Mouse (Mus musculus) liver, embryonic 15.5 days (tissue): ENCODE measurements around the gene Gm49384. TPM values are rescaled to one million over a fixed set of nuclear protein-coding genes. Genes with fewer than 3 reads are reported as not detected.
A peak's percentile ranks its signal among the peaks of the same experiment; 100 is the strongest.

ENCODE experiments used
- ATAC-seq: fragments of 200-750 bp; cut with Nextera tagmentation; 2 replicates; pipeline ENCODE4 v1.8.0; 2017; ENCODE audit warnings: moderate number of reproducible peaks, mild to moderate bottlenecking, moderate library complexity; ENCODE audit not compliant: insufficient read depth
- H3K27ac ChIP-seq: fragments of 300-500 bp; sonication (generic); replicated peaks from 2 replicates; pipeline ENCODE4 v1.5.1; 2015; ENCODE audit warnings: mild to moderate bottlenecking, inconsistent platforms
- H3K27me3 ChIP-seq: fragments of 300-500 bp; sonication (generic); 2 replicates; pipeline ENCODE4 v1.6.1; 2015; ENCODE audit warnings: mild to moderate bottlenecking, inconsistent platforms
- H3K36me3 ChIP-seq: fragments of 300-500 bp; sonication (generic); replicated peaks from 2 replicates; pipeline ENCODE4 v1.6.1; 2015; ENCODE audit warnings: moderate library complexity, mild to moderate bottlenecking, inconsistent platforms
- H3K4me1 ChIP-seq: fragments of 300-500 bp; sonication (generic); replicated peaks from 2 replicates; pipeline ENCODE4 v1.6.1; 2015; ENCODE audit warnings: inconsistent platforms
- H3K4me2 ChIP-seq: fragments of 300-500 bp; sonication (generic); 2 replicates; pipeline ENCODE4 v1.6.1; 2015; ENCODE audit warnings: moderate library complexity, mild to moderate bottlenecking, inconsistent platforms
- H3K4me3 ChIP-seq: fragments of 300-500 bp; sonication (generic); replicated peaks from 2 replicates; pipeline ENCODE4 v1.5.1; 2015; ENCODE audit warnings: mild to moderate bottlenecking, inconsistent platforms
- H3K9ac ChIP-seq: fragments of 300-500 bp; sonication (generic); 2 replicates; pipeline ENCODE4 v1.6.1; 2015; ENCODE audit warnings: moderate library complexity, mild to moderate bottlenecking, inconsistent platforms
- H3K9me3 ChIP-seq: fragments of 300-500 bp; sonication (generic); replicated peaks from 2 replicates; pipeline ENCODE4 v1.6.1; 2016; ENCODE audit warnings: inconsistent platforms
- WGBS: fragments of 180-500 bp; shearing (Covaris S2); methylation state at CpG from one replicate; pipeline ENCODE4 v1.1.7; 2015; ENCODE audit warnings: mixed read lengths; ENCODE audit not compliant: insufficient replicate concordance; 5-methylcytosine and 5-hydroxymethylcytosine counted together
- polyA plus RNA-seq: library from polyadenylated mRNA; unstranded; fragments of >200 nt; fragmentation: Nextera tagmentation; extraction: Ambion mirVana; gene quantifications from 2 replicates; pipeline ENCODE4 v1.2.1, GENCODE M21; 2015

Gene Gm49384
- polyA plus RNA-seq, 1 experiment from 2014 or later, result 17.5 TPM

DNA sequence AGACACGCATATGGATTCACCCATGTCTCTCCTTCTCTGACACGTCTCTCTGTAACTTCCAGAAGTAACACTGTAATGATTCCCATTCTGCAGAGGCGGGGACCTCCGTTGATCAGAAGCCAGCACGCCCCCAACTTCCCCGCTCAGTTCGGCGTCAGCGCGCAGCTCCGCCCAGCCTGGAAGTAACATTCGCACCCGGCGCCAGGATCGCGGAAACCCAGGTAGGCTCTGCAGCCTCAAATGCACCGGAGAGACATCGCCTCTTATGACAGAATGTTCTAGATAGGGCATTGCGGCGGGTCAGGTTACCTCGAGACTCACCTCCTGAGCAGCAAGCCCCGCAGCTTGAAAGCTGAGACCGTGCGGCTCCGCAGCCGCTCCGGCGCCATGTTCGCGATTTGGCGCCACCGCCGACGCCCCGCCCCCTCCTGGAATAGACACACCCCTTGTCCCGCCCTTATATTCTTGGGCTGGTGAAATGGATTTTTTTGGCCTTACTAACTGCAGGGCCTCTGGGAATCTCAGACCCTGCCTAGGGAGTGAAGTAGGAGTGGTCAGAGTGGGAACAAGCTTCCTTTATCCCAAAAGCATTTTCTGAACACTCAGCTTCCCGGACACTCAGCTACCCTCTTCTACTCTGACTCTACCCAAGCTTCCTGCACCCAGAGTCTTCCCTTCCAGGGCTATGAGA lies 23.9 kb upstream of the Gm49384 start, which contains the start of gene Pole2:
Gene Pole2, minus strand, starts transcription at position 420 of the 691 bp plus-strand sequence.
- ATAC-seq, result peak; percentile 96
- WGBS, result under 1% methylated on average over 37 of the region's 37 CpGs
- Histone ChIP-seq H3K4me2 (peak within 1 kb of the TSS; percentile 72), H3K27me3 (no peaks in the 10 kb centered on the region), H3K9ac (peak within 1 kb of the TSS; percentile 64), H3K36me3 (peaks cover 31% of the 10 kb centered on the region), H3K9me3 (no peaks in the 10 kb centered on the region), H3K4me3 (peak within 1 kb of the TSS; percentile 80), H3K27ac (peak within 1 kb of the TSS; percentile 76), H3K4me1 (peaks cover 31% of the 10 kb centered on the region)

DNA sequence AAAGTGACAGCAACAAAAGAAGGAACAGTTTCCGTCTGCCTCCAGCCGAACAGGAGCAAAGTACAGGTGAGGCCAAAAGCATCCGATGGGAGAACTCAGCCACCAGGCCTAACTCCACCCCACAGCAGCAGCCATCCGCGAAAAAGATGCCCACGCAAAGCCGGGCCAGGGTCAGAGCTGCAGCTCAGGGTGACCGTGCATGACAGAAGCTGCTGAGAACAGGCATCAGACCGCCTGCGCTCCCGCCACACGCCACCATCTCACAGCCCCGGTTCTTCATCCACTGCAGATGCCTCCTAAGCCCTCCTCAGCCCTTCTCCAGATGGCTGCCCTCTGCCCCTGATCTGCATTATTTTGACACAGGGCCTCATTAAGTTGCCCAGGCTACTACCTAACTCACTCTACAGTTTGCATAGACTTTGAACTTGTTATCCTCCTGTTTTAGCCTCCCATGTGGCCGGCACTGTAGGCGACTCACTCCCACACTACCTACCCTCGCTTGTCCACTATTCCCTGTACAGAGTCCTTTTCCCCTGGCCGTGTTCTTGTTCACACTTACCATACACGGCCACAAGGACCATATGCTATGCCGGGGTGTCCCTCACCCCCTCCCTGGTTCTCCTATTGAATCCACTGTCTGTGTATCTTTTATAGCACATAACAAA lies 16.7 kb upstream of the Gm49384 start:
- H3K27ac ChIP-seq, result no peak overlapping the region
- H3K9me3 ChIP-seq, result no peaks in the 10 kb centered on the region
- no peak overlapping the region for H3K9ac ChIP-seq
- H3K4me1 ChIP-seq, result peaks cover 3% of the 10 kb centered on the region; the same call in 1 of the 2 replicates
- H3K4me3 ChIP-seq, result no peak overlapping the region
- H3K36me3 ChIP-seq, result peaks cover 92% of the 10 kb centered on the region
- no peak for ATAC-seq
- H3K27me3 ChIP-seq, result no peaks in the 10 kb centered on the region
- no peak overlapping the region for H3K4me2 ChIP-seq
- 83% methylated on average over 19 of the region's 19 CpGs for WGBS

DNA sequence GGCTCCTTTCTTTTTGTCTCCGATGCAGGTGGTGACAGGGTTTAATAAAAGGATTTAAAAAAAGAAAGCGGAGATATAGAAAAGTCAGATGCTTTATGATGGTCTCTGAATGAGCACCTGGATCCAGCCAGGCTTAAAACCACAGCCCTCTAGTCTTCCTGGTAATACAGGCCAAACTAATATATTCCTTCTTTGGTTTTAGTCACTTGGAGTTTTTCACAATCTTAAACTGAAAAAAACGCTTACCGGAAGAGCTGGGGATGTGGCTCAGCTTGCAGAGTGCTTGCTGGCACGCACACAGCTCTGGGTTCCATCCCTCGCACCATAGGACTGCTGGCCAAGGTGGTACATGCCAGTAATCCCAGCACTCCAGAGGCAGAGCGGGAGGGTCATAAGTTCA lies 12.5 kb upstream of the Gm49384 start:
- no peak for ATAC-seq
- 91% methylated on average over 7 of the region's 7 CpGs for WGBS
- H3K36me3 ChIP-seq, result peaks cover 97% of the 10 kb centered on the region

DNA sequence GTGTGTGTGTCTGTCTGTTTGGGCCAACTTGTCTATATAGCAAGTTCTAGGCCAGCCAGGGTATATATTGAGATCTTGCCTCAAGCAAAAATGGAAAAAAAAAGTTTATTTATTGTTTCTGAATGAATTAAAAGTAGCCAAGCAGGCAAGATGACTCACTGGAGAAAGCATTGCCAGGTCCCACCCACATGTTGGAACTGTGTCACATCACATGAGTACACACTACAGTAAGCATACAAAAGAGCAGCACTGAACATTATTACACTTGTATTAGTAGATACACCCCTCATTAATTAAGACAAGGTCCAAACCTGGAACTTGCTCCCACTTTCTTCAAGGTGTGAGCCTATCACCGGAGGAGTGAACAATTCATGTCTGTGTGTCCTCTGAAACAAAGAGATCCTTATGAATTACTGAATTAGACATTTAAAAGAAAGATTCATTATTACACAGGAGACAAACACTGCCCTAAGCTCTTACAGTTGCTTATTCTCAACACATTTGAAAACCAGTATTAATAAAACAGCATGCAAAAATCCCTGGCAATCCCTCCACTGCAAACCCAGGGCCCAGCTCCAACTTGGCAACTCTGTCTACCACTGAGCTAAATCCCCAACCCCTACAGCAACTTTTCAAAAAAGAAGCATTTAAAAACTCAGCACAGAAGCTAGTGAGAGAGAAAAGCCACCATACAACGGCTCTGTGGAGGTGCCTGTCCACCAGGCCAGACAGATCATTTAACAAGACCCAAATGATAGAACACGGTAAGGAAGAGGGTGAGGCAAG lies 11.1 kb upstream of the Gm49384 start:
- H3K9me3 ChIP-seq, result no peaks in the 10 kb centered on the region
- 88% methylated on average over 3 of the region's 3 CpGs for WGBS
- H3K4me2 ChIP-seq, result no peak overlapping the region
- H3K27me3 ChIP-seq, result no peaks in the 10 kb centered on the region
- H3K4me1 ChIP-seq, result no peaks in the 10 kb centered on the region
- no peak overlapping the region for H3K9ac ChIP-seq
- H3K36me3 ChIP-seq, result peaks cover 97% of the 10 kb centered on the region
- H3K4me3 ChIP-seq, result no peak overlapping the region
- no peak overlapping the region for H3K27ac ChIP-seq
- no peak for ATAC-seq

More for the DNA sequence above, 12.5 kb upstream of the Gm49384 start:
- Histone ChIP-seq H3K27me3 (no peaks in the 10 kb centered on the region), H3K4me2 (no peak overlapping the region), H3K9me3 (no peaks in the 10 kb centered on the region), H3K27ac (no peak overlapping the region), H3K4me3 (no peak overlapping the region), H3K9ac (no peak overlapping the region), H3K4me1 (no peaks in the 10 kb centered on the region)

DNA sequence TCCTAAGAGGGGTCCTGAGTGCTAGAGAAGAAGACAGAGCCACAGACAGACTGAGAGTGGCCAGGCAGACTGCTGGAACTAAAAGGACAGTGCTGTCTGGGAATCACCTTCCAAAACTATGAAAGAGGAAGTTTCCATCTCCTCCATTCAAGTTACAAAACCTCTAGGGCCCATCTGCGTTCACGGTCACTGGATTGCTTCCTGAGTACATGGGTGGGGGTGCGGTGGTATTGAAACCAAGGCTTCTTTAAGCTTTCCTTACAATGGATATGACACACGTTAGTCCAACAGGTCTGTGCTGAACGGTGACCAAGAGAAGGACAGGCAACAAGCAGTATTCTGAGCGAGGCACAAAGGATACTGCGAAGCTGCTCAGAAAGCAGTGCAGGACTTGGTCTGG lies 10.3 kb upstream of the Gm49384 start:
- H3K27ac ChIP-seq, result no peak overlapping the region
- H3K9me3 ChIP-seq, result no peaks in the 10 kb centered on the region
- H3K4me2 ChIP-seq, result no peak overlapping the region
- peaks cover 97% of the 10 kb centered on the region for H3K36me3 ChIP-seq
- H3K9ac ChIP-seq, result no peak overlapping the region
- ATAC-seq, result no peak
- 70% methylated on average over 7 of the region's 7 CpGs for WGBS
- H3K4me1 ChIP-seq, result no peaks in the 10 kb centered on the region
- no peaks in the 10 kb centered on the region for H3K27me3 ChIP-seq
- no peak overlapping the region for H3K4me3 ChIP-seq

DNA sequence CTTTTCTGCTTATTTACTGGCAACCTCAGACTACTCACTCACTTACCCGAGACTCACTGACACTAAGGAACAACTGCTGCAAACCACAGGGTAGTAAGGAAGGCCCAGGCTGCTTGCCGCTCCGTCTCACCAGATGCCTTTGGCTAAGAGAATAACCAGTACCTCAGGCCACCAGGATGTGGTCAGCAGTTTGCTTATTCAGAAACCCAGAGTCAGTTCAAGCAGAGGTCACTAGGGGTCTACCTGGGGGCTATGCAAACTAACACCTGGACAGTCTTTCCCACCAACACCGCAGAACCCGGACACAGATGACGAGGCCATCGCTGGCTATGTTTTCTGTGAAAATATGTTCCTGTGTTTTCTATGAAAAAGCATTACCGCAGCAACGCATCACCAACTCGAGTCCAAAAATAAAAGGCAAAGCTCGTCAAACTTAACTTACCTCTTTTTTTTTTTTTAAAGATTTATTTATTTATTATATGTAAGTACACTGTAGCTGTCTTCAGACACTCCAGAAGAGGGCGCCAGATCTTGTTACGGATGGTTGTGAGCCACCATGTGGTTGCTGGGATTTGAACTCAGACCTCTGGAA lies 9.2 kb upstream of the Gm49384 start:
- Histone ChIP-seq H3K4me2 (no peak overlapping the region), H3K9me3 (no peaks in the 10 kb centered on the region), H3K27ac (no peak overlapping the region), H3K27me3 (no peaks in the 10 kb centered on the region), H3K36me3 (peaks cover 95% of the 10 kb centered on the region), H3K4me3 (no peak overlapping the region), H3K9ac (no peak overlapping the region), H3K4me1 (no peaks in the 10 kb centered on the region)
- 84% methylated on average over 13 of the region's 13 CpGs for WGBS
- no peak for ATAC-seq

DNA sequence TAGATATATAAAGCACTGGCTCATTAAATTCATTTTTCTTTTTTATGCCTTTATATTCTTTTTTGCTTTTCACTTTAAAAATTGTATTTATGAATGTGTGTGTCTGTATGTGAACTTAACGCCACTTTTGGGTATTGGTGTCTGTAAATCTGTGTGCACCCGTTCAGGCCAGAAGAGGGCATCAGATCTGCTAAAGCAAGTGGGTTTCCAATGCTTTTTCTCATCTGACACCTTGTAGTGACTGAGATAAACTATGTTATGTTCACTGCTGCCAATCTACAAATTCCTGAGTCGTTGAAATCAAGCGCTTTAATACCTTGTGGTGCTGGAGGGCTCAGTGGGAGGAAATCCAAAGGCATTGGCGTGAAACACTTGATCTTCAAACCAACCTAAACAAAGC lies 7.0 kb upstream of the Gm49384 start:
- H3K4me1 ChIP-seq, result no peaks in the 10 kb centered on the region
- H3K9me3 ChIP-seq, result no peaks in the 10 kb centered on the region
- H3K4me2 ChIP-seq, result no peak overlapping the region
- peaks cover 94% of the 10 kb centered on the region for H3K36me3 ChIP-seq
- H3K27me3 ChIP-seq, result no peaks in the 10 kb centered on the region
- ATAC-seq, result no peak
- 73% methylated on average over 5 of the region's 5 CpGs for WGBS
- no peak overlapping the region for H3K27ac ChIP-seq
- no peak overlapping the region for H3K4me3 ChIP-seq
- H3K9ac ChIP-seq, result no peak overlapping the region

DNA sequence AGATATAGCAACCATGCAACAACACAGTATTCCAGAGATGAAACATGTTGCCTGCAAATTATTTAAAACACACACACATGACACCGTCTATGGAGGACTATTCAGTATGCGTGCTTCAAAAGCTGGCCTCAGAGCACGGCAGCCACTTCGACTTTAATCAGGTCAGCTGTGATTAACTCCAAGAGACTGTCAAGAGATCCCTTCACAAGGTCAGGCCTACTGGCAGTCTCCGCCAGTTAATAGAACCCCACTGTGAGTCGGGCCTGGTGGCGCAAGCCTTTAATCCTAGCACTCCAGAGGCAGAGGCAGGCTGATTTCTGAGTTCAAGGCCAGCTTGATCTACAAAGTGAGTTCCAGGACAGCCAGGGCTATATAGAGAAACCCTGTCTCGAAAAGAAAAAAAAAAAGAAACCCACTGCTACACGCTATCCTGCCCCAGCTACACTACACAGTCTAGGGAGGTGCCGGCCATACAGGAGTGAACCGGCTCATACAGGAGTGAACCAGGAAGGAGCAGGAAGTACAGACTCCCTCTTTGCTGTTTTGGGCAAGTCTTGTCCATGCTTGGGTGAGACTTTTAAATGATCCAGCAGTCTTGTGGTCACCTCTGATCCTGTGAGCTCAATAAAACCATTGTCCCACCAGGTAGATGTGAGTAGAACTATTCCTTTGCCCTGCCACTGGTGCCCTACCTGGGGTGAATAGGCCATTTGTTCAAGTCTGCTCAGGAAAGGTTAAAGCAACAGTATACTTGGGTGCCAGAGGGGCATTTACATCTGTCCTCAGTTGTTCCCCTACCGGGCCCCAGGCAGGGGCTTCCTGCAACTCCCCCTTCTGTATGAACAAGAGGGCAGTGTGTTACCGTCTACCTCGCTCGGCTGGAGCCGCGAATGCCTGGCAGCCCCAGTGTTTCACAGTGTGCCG lies 6.3 kb upstream of the Gm49384 start:
- ATAC-seq, result no peak
- no peak overlapping the region for H3K4me2 ChIP-seq

DNA sequence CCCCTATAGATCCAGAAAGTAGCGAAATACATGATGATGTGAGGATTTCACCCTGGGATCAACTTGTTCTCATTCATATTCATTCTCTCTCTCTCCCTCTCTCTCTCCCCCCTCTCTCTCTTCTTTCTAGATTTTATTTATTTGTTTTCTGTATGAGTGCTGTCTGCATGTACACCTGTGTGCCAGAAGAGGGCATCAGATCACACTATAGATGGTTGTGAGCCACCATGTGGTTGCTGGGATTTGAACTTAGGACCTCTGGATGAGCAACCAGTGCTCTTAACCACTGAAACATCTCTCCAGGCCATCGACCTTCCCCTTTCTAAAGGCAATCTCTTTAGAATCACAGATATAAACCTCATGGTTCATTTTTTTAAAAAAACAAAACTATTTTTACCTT lies 4.5 kb upstream of the Gm49384 start:
- H3K27ac ChIP-seq, result no peak overlapping the region
- ATAC-seq, result no peak
- no peak overlapping the region for H3K9ac ChIP-seq
- WGBS, result 71% methylated on average over 2 of the region's 2 CpGs
- no peaks in the 10 kb centered on the region for H3K4me1 ChIP-seq
- H3K27me3 ChIP-seq, result no peaks in the 10 kb centered on the region
- no peak overlapping the region for H3K4me3 ChIP-seq
- H3K9me3 ChIP-seq, result no peaks in the 10 kb centered on the region
- H3K4me2 ChIP-seq, result no peak overlapping the region
- peaks cover 84% of the 10 kb centered on the region for H3K36me3 ChIP-seq

More for the DNA sequence above, 6.3 kb upstream of the Gm49384 start:
- Histone ChIP-seq H3K4me1 (no peaks in the 10 kb centered on the region), H3K4me3 (no peak overlapping the region), H3K9ac (no peak overlapping the region), H3K27me3 (no peaks in the 10 kb centered on the region), H3K36me3 (peaks cover 92% of the 10 kb centered on the region), H3K9me3 (no peaks in the 10 kb centered on the region), H3K27ac (no peak overlapping the region)
- 87% methylated on average over 18 of the region's 18 CpGs for WGBS

DNA sequence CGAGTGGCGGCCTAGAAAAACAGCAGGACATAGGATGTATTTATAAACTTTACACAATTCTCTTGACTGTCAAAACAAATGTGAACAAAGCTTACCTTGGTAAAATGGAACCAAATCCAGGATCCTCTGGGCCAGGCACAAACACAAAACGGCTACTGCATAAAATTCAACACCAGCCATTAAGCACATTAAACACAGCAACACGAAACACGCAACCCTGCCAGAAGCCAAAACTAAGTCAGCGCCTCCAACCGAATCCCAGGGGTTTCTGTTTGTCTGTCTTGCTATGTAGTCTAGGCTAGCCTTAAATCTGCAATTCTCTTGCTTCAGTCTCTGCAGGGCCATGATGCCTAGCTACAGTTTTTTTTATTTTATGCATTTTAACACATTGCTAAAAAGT lies 3.9 kb upstream of the Gm49384 start:
- H3K27me3 ChIP-seq, result no peaks in the 10 kb centered on the region
- H3K27ac ChIP-seq, result no peak overlapping the region
- no peak for ATAC-seq
- no peaks in the 10 kb centered on the region for H3K4me1 ChIP-seq
- no peak overlapping the region for H3K4me3 ChIP-seq
- H3K9ac ChIP-seq, result no peak overlapping the region
- H3K36me3 ChIP-seq, result peaks cover 85% of the 10 kb centered on the region
- no peaks in the 10 kb centered on the region for H3K9me3 ChIP-seq
- no peak overlapping the region for H3K4me2 ChIP-seq
- WGBS, result 88% methylated on average over 7 of the region's 7 CpGs
